Mouse (Mus musculus) spleen, adult 2 months (tissue): ENCODE data around the gene Tmem53. TPM values are rescaled to one million over a fixed set of nuclear protein-coding genes. Genes with fewer than 3 reads are reported as not detected.

Source experiments
- DNase-seq, 2 experiments: peaks; one replicate each; pipeline versions ENCODE4 v3.0.0 to v3.0.0-alpha.2; 2012 to 2021; ENCODE audit warnings: low spot score in 2 of 2, low read depth in 1 of 2
- H3K27ac ChIP-seq: fragments of 200-500 bp; 2 replicates; pipeline ENCODE4 v1.5.1; 2012; ENCODE audit warnings: low read length, inconsistent platforms; ENCODE audit not compliant: insufficient read depth
- H3K27me3 ChIP-seq: fragments of 200-500 bp; 2 replicates; pipeline ENCODE4 v1.6.1; 2012; ENCODE audit warnings: mild to moderate bottlenecking, moderate library complexity, low read length, inconsistent platforms; ENCODE audit not compliant: control insufficient read depth, insufficient read depth
- H3K36me3 ChIP-seq: fragments of 200-500 bp; 2 replicates; pipeline ENCODE4 v1.6.1; 2012; ENCODE audit warnings: mild to moderate bottlenecking, low read length, inconsistent platforms; ENCODE audit not compliant: control insufficient read depth, insufficient read depth
- H3K4me1 ChIP-seq: fragments of 200-500 bp; 2 replicates; pipeline ENCODE4 v1.6.1; 2011; ENCODE audit warnings: inconsistent platforms; ENCODE audit not compliant: control insufficient read depth, insufficient read depth, insufficient read length
- H3K4me3 ChIP-seq: fragments of 200-500 bp; 2 replicates; pipeline ENCODE4 v1.5.1; 2011; ENCODE audit warnings: mild to moderate bottlenecking, inconsistent platforms; ENCODE audit not compliant: insufficient read depth, insufficient read length; ENCODE audit errors: extremely low read depth
- CTCF ChIP-seq: fragments of 200-500 bp; IDR thresholded peaks from 2 replicates; pipeline ENCODE4 v1.5.1; 2011; ENCODE audit warnings: mild to moderate bottlenecking, inconsistent platforms; ENCODE audit not compliant: insufficient read depth, insufficient read length, insufficient replicate concordance; ENCODE audit errors: extremely low read depth
- POLR2A ChIP-seq: fragments of 200-500 bp; IDR thresholded peaks from 2 replicates; pipeline ENCODE4 v1.6.1; 2011; ENCODE audit warnings: low read depth, low read length, inconsistent platforms
- WGBS: fragments of 180-500 bp; shearing (Covaris S2); methylation state at CpG from one replicate; pipeline ENCODE4 v1.1.7; 2018; 5-methylcytosine and 5-hydroxymethylcytosine counted together
- polyA plus RNA-seq: library from polyadenylated mRNA; depleted of rRNA; stranded (reverse); fragments of >200 nt; gene quantifications from 2 replicates; pipeline ENCODE4 v1.2.3, GENCODE M21; 2012

Tmem53 gene
- polyA plus RNA-seq, 1 experiment, result 2.4 TPM

GRCm38 (mm10) chr4:117291696-117292095 is 39.9 kb downstream of the Tmem53 start:
- no peak for TF ChIP-seq CTCF
- no peak for TF ChIP-seq POLR2A
- DNase-seq, result no peak
- H3K4me1 ChIP-seq, result peaks cover 3% of the 10 kb centered on the region; the same call in 1 of the 2 replicates
- WGBS, result 87% methylated on average over 2 of the region's 2 CpGs
- no peaks in the 10 kb centered on the region for H3K27me3 ChIP-seq
- H3K4me3 ChIP-seq, result no peak overlapping the region
- no peak overlapping the region for H3K27ac ChIP-seq
- H3K36me3 ChIP-seq, result no peaks in the 10 kb centered on the region

GRCm38 (mm10) chr4:117296849-117297593 is 45.3 kb downstream of the Tmem53 start:
- DNase-seq, result no peak
- Histone ChIP-seq H3K27ac (no peak overlapping the region), H3K4me1 (no peaks in the 10 kb centered on the region), H3K27me3 (no peaks in the 10 kb centered on the region), H3K36me3 (no peaks in the 10 kb centered on the region), H3K4me3 (no peak overlapping the region)
- WGBS, result 88% methylated on average over 19 of the region's 19 CpGs
- TF ChIP-seq POLR2A, result no peak
- TF ChIP-seq CTCF, result no peak

GRCm38 (mm10) chr4:117297819-117298218 is 46.1 kb downstream of the Tmem53 start:
- H3K4me1 ChIP-seq, result no peaks in the 10 kb centered on the region
- H3K36me3 ChIP-seq, result no peaks in the 10 kb centered on the region
- no peak for DNase-seq
- H3K27me3 ChIP-seq, result no peaks in the 10 kb centered on the region
- 93% methylated on average over 9 of the region's 9 CpGs for WGBS
- no peak overlapping the region for H3K4me3 ChIP-seq
- no peak overlapping the region for H3K27ac ChIP-seq
- no peak for TF ChIP-seq POLR2A
- no peak for TF ChIP-seq CTCF

GRCm38 (mm10) chr4:117299921-117300320 is 48.2 kb downstream of the Tmem53 start:
- no peak for DNase-seq
- WGBS, result 91% methylated on average over 10 of the region's 10 CpGs
- TF ChIP-seq CTCF (no peak), POLR2A (no peak)
- Histone ChIP-seq H3K4me1 (no peaks in the 10 kb centered on the region), H3K36me3 (no peaks in the 10 kb centered on the region), H3K27ac (no peak overlapping the region), H3K4me3 (no peak overlapping the region), H3K27me3 (no peaks in the 10 kb centered on the region)

GRCm38 (mm10) chr4:117302027-117302806 is 50.5 kb downstream of the Tmem53 start:
- TF ChIP-seq CTCF, result no peak
- no peak for TF ChIP-seq POLR2A
- Histone ChIP-seq H3K27ac (no peak overlapping the region), H3K36me3 (no peaks in the 10 kb centered on the region), H3K27me3 (no peaks in the 10 kb centered on the region), H3K4me1 (no peaks in the 10 kb centered on the region), H3K4me3 (no peak overlapping the region)
- no peak for DNase-seq
- 85% methylated on average over 14 of the region's 14 CpGs for WGBS

GRCm38 (mm10) chr4:117303581-117304238 is 52.0 kb downstream of the Tmem53 start:
- H3K4me3 ChIP-seq, result no peak overlapping the region
- H3K36me3 ChIP-seq, result no peaks in the 10 kb centered on the region
- no peak for DNase-seq
- H3K27ac ChIP-seq, result no peak overlapping the region
- TF ChIP-seq CTCF (no peak), POLR2A (no peak)
- no peaks in the 10 kb centered on the region for H3K4me1 ChIP-seq
- 91% methylated on average over 30 of the region's 30 CpGs for WGBS
- H3K27me3 ChIP-seq, result no peaks in the 10 kb centered on the region
